Mouse (Mus musculus) embryo, embryonic 11 days (tissue): ENCODE results near the gene Epb41.

Experiments used
- DNase-seq: peaks from one replicate; pipeline ENCODE4 v3.0.0-alpha.2; 2015

The Epb41 gene

DNA sequence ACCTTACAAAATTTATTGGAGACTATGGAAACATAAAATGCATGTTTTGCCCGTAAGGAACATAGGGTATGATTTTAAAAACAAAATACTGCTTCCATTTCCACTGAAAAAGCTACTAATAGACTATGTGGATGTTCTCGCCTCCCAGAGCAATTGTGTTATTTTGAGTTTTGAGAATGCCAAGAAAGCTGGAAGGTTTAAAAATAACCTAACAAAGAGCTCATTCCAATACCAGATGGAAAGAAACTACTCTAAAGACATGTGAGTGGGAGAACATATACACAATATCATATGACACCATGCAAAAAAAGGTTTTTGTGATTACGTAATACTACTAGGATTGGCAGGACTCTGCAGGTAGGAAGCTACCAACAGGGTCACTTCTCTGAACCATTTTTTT lies 31.4 kb downstream of the Epb41 start:
- DNase-seq, result no peak

GRCm38 (mm10) chr4:132041471-132042332 lies 33.4 kb downstream of the Epb41 start:
- no peak for DNase-seq

DNA sequence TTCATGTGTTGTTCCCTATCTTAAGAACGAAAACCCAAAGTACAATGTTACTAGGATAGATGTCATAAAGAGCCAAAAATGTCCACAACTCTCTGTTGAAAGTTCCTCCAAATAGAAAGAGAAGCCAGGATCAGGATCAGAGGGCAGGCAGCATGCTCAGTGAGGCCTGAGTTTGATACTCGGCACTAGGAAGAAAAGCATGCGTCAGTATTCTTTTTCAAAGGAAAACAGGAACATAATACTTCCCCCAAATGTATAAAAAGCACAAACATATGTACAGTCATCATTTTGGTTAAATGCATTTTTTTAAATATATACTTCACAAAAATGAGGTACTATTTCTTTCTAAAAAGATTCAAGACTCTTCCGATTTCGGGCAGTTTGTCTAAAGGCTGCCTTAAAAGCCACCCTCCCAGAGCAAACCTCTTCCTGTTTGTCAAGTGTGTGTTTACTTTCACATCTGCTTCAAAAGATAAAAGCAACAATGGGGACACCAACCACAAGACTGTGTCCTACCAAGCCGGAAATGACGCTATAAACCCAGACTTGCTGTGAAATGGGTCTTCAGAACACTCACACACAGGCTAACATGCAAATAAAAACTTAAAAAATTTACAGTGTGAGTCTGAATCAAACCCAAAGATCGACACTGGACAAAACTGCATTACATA lies 35.0 kb downstream of the Epb41 start:
- no peak for DNase-seq

DNA sequence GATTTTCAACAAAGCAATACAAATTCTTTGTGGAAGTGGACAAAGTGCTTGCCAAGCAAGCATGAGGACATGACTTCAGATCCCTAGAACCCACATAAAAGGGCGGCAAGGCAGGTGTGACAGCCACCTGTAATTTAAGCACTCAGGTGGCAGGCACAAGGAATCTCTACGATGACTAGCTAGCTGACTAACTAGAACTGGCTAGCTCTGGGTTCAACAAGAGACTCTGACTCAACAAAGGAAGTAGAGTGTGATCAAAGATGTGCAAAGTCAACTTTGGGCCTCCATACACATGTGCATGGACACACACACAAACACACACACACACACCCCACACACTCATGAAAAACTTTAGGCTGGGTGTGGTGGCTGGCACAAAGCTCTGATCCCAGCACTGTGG lies 35.6 kb downstream of the Epb41 start:
- no peak for DNase-seq

DNA sequence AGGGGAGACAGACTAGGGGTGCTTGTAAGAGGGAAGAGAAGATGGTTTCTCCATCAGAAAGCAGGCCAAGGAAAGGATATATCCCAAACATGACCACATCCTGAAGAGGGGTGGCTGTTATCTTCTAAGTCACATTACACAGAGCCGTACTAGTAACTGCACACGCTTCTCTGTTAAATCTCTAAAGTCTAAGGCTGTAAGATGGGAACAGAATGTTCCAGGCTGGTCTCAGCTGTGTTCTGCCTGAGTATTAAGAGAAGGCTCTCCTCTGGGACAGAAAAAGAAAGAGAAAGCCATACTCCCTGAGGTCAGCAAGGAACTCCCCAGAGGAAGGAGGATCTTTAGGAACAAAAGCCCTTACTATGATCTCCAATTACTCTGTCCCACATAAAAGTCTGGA lies 36.3 kb downstream of the Epb41 start:
- no peak for DNase-seq

- no peak for DNase-seq
These were observed 37.1 kb downstream of the Epb41 start for GRCm38 (mm10) chr4:132037991-132038390.

- DNase-seq, result no peak
These were observed 38.0 kb downstream of the Epb41 start for GRCm38 (mm10) chr4:132037137-132037536.

DNA sequence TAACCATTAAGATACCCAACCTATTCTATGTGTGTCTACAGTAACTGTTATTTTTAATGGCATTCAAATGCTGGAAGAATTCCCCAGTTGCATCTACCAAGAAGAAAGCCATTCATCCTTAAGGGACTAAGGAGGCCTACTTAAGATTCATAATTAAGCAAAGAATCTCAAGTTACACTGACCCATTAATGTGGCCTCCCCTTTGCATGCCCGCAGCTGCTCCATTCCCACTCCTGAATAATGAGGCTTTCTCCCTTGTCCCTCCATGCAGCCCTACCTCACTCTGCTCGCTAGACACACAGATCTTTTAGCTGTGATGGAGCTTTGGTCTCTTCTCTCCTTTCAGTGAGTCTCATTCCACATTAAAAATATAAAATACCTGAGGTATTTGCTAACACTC lies 40.9 kb downstream of the Epb41 start:
- peak; percentile 37 for DNase-seq

- no peak for DNase-seq
These were observed 41.9 kb downstream of the Epb41 start for GRCm38 (mm10) chr4:132033183-132033582.

- peak; percentile 17 for DNase-seq
These were observed 45.0 kb downstream of the Epb41 start for GRCm38 (mm10) chr4:132029851-132030741.

GRCm38 (mm10) chr4:132027806-132028205 lies 47.3 kb downstream of the Epb41 start:
- DNase-seq, result no peak

DNA sequence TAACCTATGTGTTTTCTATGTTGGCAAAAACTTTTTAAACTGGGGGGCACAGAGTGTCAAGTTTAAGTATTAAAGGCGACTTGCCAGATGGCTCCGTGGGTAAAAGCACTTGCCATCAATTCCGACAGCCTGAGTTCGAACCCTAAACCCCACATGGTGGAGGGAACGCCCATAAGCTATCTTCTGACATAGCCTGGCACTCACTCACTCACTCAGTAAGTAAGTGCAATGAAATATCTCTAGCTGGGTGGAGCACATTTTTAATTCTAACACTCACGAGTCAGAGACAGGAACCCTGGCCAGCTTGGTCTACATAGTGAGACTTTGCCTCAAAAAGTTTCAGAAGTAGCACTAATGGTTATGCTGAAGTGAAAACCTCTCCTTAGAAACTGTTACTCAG lies 48.0 kb downstream of the Epb41 start:
- DNase-seq, result no peak

- no peak for DNase-seq
These were observed 49.2 kb downstream of the Epb41 start for GRCm38 (mm10) chr4:132025738-132026527.

DNA sequence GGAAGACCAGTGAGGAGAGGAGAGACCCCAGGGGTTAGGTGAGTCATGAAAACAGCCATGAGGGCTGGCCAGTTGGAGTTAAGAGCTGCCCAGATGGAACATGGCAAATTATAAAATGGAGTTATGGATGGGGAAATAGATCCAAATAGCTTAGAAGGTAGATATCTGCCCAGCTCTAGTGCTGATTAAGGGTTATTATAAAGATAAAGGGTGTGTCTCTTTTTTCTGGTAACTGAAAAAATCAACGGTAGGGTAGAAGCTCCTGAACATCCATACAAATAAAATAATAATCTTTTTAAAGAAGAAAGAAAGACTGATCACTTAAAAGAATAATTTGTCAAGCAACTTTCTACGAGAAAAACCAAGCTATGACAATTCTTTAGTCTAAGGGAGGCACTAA lies 49.9 kb downstream of the Epb41 start:
- no peak for DNase-seq

DNA sequence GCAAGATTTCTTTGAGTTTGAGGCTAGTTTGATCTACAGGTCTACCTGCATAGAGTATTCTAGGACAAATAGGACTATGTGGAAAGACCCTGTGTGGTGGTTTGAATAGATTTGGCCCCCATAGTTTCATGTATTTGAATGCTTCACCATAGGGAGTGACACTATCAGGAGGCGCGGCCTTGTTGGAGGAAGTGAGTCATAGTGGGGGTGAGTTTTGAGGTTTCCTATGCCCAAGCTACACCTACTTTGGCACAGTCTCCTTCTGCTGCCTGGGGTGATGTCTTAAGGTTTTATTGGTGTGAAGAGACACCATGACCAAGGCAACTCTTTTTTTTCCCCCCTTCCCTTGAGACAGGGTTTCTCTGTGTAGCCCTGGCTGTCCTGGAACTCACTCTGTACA lies 51.3 kb downstream of the Epb41 start:
- DNase-seq, result no peak

DNA sequence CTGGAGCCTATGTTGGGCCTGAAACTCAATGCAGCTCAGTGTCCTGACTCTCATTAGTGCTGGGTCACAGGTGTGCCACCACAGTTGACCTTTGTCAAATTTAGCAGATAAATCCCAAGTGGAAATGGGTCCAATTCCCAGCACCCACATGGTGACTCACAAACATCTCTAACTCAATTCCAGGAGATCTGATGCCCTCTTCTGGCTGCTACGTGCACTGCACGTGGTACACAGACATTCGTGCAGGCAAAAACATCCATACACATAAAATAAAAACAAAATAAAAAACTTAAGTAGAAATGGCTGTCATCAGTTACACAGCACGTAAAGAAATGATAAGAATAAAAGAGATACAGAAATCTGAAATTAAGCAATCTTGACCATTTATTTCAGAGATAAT lies 52.5 kb downstream of the Epb41 start:
- no peak for DNase-seq

- DNase-seq, result no peak
These were observed 53.2 kb downstream of the Epb41 start for GRCm38 (mm10) chr4:132021883-132022282.

GRCm38 (mm10) chr4:132018547-132018946 lies 56.6 kb downstream of the Epb41 start:
- no peak for DNase-seq

DNA sequence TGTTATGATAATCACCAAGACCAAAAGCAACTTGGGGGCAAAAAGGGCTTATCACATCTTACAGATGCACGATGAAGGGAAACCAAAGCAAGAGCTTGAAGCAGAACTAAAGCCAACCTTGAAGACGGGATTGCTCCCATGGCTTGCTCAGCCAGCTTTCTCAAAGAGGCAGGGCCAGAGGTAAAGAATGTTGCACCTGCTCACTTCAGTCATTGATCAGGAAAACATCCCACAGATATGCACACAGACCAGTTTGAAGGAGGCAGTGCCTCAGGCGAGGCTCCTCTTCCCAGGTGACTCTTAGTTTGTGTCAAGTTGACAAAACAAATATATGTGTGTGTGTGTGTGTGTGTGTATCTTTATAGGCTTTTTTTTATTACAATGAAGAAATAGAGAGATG lies 59.7 kb downstream of the Epb41 start:
- DNase-seq, result no peak

DNA sequence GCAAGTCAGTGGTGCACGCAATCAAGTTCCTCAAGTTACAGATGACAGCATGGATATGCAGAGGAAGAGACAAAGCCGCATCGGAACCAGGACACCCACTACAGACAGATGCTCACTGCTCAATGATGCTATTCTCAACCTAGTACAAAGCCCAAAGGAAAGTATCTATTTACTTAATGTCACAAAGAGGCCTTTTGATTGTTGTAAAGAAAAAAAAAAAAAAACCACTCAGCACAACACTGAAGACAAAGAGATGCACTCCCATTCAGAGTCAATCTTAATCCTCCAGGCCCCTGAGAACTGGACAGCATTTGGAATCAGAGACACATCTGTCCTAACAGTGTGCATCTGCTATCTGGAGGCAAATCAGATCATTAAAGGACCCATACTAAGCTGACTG lies 63.5 kb downstream of the Epb41 start:
- no peak for DNase-seq

DNA sequence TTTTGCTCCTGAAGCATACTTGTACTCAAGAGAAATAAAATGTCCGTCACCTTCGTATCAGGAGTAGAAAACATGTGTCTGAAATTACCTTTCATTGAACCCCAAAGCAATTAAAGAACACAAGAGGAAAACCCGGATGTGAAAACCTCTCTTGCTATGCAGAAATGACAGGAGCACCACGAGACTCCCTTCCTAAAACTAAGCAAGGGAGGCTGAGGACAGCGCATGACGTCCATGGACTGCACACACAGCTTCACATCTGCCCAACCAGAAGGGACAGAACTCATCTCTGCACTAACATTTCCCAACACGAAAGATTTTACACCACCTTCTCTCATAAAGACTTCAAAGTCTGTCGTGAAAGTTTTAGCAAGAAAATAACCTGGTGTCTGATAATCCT lies 64.7 kb downstream of the Epb41 start:
- DNase-seq, result no peak

- DNase-seq, result no peak
These were observed 66.9 kb downstream of the Epb41 start for GRCm38 (mm10) chr4:132008191-132008590.

GRCm38 (mm10) chr4:132007123-132007522 lies 68.0 kb downstream of the Epb41 start:
- DNase-seq, result no peak
